Mouse (Mus musculus) gastrocnemius, adult 2 months (tissue): ENCODE data around the gene Tjap1. TPM values are rescaled to one million over a fixed set of nuclear protein-coding genes. Genes with fewer than 3 reads are reported as not detected.
A peak's percentile ranks its signal among the peaks of the same experiment; 100 is the strongest.

ENCODE experiments used
- DNase-seq: peaks from one replicate; pipeline ENCODE4 v3.0.0; 2022
- H3K27ac ChIP-seq: fragments of 200-600 bp; 2 replicates; pipeline ENCODE4 v1.8.1; 2022; ENCODE audit warnings: mild to moderate bottlenecking
- H3K4me3 ChIP-seq: fragments of 200-600 bp; 2 replicates; pipeline ENCODE4 v1.8.1; 2022; ENCODE audit warnings: mild to moderate bottlenecking, moderate library complexity
- CTCF ChIP-seq: fragments of 200-600 bp; IDR thresholded peaks from 2 replicates; pipeline ENCODE4 v1.8.1; 2022; ENCODE audit warnings: antibody characterized with exemption, mild to moderate bottlenecking, moderate library complexity
- intact Hi-C: fragments of 180-260 bp; cut with DNase I; formaldehyde crosslinking; loops from one replicate; pipeline ENCODE4 v1.15.1; 2025
- long read RNA-seq, 2 experiments: library from polyadenylated mRNA; stranded (forward); transcript quantifications; one replicate each; pipeline ENCODE4 v2.0.0; 2021
- total RNA-seq, 2 experiments: library from RNA; stranded (reverse); gene quantifications; 2 replicates each; pipeline ENCODE4 v1.2.3; 2021

The Tjap1 gene
- 10 to 100 TPM; 37.2 to 43.8 TPM for total RNA-seq
- long read RNA-seq, experiment 1, transcript Tjap1-201 (10 exons, 2,426 nt), result major isoform, 6 of 61 reads
- long read RNA-seq, experiment 1, partial matches to known transcripts, result 8 of 61 reads
- long read RNA-seq, experiment 1, other reads (novel, unspliced or antisense), result 38 of 61 reads
- long read RNA-seq, experiment 2, transcript Tjap1-201 (10 exons, 2,426 nt), result major isoform, 14 of 72 reads
- long read RNA-seq, experiment 2, partial matches to known transcripts, result 2 of 72 reads
- long read RNA-seq, experiment 2, other reads (novel, unspliced or antisense), result 49 of 72 reads

DNA sequence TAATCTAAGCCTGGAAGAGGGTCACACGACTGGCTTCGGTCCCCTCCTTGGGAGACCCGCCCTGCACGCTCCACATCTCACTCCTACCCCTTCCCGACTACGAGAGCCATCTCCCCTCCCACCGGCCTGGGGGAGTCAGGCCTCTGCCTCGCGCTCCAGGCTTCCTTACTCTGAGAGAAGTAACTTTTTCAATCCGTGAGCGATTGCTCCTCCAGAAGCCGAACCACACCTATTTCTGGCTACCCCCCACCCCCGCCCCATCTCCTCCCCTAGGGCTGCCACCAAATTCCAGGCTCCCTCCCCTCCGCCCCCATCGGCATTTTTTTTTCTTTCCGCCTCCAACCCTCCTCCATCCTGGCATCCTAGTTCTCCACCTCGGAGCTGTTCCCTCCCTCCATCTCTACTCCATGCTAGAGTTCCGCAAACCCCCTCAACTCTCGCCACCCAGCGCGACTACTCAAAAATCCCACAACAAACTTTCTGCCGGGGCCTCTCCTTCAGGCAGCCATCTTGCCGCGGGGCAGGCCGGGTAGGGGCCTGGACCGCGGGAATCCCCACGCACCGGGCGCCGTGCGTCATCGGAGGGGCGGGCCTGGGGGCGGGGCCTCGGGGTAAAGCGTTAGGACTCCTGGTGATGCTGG, at the start of gene Tjap1:
Gene Tjap1, minus strand, starts transcription at position 544 of the 641 bp plus-strand sequence.
- peak; percentile 92 for DNase-seq
- no peak for TF ChIP-seq CTCF
- peak within 1 kb of the TSS; percentile 92 for H3K27ac ChIP-seq
- peak within 1 kb of the TSS; percentile 75 for H3K4me3 ChIP-seq
- intact Hi-C loops, result no loop called here

GRCm38 (mm10) chr17:46328723-46329122, 45.9 kb upstream of the Tjap1 start:
- H3K4me3 ChIP-seq, result peak overlapping the region; percentile 72
- peak overlapping the region; percentile 95 for H3K27ac ChIP-seq
- no peak for TF ChIP-seq CTCF
- no peak for DNase-seq
- intact Hi-C loops, result no loop called here

DNA sequence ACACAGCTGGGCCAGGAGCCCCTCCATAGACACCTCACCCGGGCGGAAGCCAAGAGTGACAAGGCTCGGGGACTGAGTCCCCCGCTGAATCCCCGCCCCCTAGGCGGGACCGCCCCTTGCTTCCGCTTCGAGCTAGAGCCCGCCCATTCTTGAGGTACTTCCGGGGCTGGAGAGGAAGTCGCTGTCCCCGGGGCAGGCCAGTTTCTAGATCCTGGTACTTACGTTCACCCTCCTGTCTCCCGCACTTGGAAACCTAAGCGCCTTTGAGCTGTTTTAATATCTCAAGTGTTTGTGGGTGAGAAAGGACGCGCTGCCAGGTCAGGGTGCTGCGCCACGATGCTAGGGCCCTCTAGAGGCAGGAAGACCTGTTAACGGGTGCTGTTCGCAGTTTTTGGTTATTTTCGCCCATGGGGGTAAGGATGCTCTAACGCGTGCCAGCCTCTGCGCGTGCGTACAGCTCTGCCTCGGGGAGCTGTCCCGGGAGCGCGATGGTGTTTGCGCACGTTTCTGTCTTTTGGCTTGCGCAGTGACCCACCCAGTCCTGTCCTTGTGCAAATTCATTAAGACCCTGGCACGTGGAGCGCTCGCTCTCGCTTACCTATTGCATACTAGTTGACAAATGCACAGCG, 45.2 kb upstream of the Tjap1 start, which contains the start of gene Abcc10:
Gene Abcc10, minus strand, starts transcription at position 447 of the 629 bp plus-strand sequence.
- Histone ChIP-seq H3K27ac (peak within 1 kb of the TSS; percentile 95), H3K4me3 (peak within 1 kb of the TSS; percentile 72)
- intact Hi-C loops, result no loop called here
- TF ChIP-seq CTCF, result peak; percentile 51
- peak; percentile 97 for DNase-seq

GRCm38 (mm10) chr17:46327413-46327905, 44.6 kb upstream of the Tjap1 start:
- no peak for DNase-seq
- H3K4me3 ChIP-seq, result peak overlapping the region; percentile 72
- peak overlapping the region; percentile 95 for H3K27ac ChIP-seq
- TF ChIP-seq CTCF, result no peak
- intact Hi-C loops, result no loop called here

DNA sequence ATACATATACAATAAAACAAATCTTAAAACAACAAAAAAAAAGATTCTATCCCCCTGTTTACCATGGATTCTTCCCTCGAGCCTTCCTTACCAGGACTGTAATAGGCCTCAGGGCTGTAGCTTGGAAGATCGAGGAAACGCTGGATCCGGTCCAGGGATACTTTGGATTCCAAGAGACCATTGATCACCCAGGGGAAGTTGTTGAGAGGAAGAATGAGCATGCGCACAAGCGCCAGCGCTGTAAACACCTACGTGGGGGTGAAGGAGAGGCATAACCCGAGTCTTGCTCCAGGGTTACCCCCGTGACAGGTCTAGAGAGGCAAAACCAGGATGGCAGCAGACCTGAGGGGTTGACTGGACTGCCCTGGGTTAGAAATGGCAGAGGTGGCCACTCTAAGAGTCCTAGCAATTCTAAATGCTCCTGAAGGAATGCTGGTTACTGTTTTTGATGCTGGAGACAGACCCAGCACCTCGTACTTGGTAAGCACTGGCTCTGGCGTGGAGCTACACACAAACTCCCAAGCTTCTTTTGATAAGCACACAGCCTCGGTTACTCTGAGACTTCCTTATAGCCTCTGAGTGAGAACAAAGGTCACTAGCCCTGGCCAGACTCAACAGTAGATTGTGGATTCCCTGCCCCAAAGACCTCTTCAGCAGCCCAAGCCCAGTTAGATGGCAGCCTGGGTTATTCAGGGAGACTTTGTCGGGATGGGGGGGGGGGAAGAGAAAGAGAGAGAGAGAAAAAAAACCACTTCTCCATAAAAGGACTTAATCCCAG, 39.4 kb upstream of the Tjap1 start:
- DNase-seq, result no peak
- intact Hi-C loops, result no loop called here
- no peak for TF ChIP-seq CTCF
- Histone ChIP-seq H3K27ac (peak overlapping the region; percentile 35; the same call in 1 of the 2 replicates), H3K4me3 (no peak overlapping the region)

DNA sequence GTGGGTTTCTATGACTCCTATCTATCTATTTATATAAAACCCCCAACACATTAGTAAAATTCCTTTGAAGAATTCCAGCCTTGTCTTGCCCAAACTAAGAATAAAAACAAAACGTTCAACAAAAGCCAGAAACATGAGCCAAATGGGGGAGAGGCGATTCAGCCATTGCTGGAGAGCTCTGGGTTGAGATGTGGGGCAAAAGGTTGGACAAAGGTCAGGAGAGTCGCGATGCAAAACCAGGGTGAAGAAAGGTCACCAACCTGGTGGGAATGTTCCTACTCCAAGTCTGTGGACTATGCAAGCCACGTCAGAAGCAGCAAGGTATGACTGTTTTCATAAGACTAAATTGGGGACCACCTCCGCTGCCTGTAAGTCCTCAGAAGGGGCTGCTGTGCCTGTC, 37.7 kb upstream of the Tjap1 start:
- H3K4me3 ChIP-seq, result no peak overlapping the region
- TF ChIP-seq CTCF, result no peak
- DNase-seq, result no peak
- intact Hi-C loops, result no loop called here
- no peak overlapping the region for H3K27ac ChIP-seq

GRCm38 (mm10) chr17:46315813-46316212, 33.0 kb upstream of the Tjap1 start:
- no peak for DNase-seq
- Histone ChIP-seq H3K4me3 (no peak overlapping the region), H3K27ac (no peak overlapping the region)
- intact Hi-C loops, result no loop called here
- TF ChIP-seq CTCF, result no peak

DNA sequence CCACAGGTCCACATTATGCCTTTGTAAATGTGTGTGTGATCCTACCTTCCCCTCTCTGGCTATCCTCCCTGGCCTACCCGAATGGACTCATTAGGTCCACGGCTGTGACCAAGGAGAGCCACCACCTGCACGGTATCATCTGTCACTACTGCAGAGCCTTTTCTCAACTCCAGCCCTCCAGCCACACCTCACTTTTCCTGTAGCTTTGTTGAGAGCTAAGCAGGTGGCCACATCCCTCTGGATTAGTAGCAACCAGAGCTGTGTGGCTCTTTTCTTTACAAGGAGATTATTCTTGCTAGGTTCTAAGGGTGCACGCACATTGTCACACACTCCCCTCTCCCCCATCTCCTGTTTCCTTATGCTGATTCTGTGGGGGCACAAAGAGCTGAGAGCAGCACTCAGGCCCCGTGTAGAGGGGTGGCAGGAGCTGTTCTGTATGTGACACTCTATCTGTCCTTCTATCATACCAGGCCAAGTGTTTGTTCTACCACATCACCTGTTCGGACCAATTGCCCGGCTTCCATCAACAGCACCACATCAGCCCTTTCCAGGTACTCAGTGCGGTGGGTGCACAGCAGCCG, 30.4 kb upstream of the Tjap1 start:
- intact Hi-C loops, result no loop called here
- no peak for TF ChIP-seq CTCF
- no peak overlapping the region for H3K27ac ChIP-seq
- H3K4me3 ChIP-seq, result no peak overlapping the region
- DNase-seq, result no peak

GRCm38 (mm10) chr17:46310515-46310914, 27.7 kb upstream of the Tjap1 start:
- no peak for TF ChIP-seq CTCF
- Histone ChIP-seq H3K27ac (no peak overlapping the region), H3K4me3 (no peak overlapping the region)
- no peak for DNase-seq
- intact Hi-C loops, result no loop called here

DNA sequence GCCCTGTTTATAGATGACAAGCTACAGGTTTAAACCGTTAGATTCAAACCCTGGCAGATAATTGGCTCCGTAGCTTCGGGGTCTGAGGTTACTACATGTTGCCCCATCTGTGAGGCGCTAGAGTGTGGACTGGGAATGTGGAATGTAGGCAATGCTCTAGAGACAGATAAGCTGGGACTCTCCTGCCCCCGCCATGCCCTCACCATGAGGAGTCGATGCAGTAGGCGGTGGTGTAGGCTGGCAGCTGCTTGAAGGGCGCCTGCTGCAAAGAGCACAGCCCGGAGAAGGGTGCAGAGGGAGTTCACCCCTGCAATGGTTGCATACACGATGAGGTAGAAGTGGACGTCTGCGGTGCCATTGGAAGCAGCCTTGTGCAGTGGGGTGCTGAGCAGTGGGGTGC, 27.0 kb upstream of the Tjap1 start:
- DNase-seq, result no peak
- no peak for TF ChIP-seq CTCF
- Histone ChIP-seq H3K27ac (no peak overlapping the region), H3K4me3 (no peak overlapping the region)
- intact Hi-C loops, result no loop called here

DNA sequence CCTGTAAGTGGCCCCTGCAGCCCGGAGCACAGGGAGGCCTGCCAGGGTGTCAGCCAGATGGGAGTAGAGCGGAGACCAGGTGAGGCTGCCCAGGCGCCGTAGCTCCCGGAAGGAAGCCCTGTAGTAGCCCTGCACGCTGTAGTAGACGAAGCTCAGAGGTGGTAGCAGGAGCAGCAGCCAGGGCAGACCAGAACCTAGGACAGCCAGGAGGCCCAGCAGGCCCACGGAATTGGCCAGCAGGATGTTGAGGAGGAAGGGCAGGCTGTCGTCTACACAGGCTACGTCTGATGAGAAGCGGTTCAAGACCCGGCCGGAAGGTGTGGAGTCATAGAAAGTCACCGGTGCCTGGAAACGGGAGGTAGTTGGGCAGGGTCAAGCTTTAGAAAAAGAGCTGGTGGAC, 24.1 kb upstream of the Tjap1 start:
- no peak for DNase-seq
- TF ChIP-seq CTCF, result no peak
- no peak overlapping the region for H3K27ac ChIP-seq
- intact Hi-C loops, result no loop called here
- no peak overlapping the region for H3K4me3 ChIP-seq

DNA sequence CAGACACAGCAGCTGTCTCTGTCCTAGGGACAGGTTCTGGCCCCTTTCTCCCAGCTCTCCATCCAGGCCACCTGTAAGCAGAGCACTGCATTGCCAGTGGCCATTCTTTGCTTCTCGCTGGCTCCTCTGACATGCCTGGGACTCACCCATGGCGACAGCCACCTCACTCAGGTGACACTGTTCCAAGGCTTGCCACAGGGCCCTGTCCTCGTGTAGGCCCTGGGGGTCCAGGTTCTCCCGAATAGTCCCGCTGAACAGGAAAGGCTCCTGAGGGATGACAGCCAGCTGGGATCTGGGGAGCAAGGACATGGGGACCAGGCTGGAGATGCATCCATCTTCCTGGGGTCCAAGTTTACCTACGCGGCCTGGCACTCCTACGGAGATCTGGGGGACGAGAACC, 21.4 kb upstream of the Tjap1 start:
- intact Hi-C loops, result no loop called here
- Histone ChIP-seq H3K4me3 (no peak overlapping the region), H3K27ac (no peak overlapping the region)
- no peak for TF ChIP-seq CTCF
- no peak for DNase-seq
